Mouse (Mus musculus) cerebellum, adult 2 months (tissue): ENCODE results near the gene Nsmf. TPM values are rescaled to one million over a fixed set of nuclear protein-coding genes. Genes with fewer than 3 reads are reported as not detected.

ENCODE experiments used
- DNase-seq, 2 experiments: peaks; one replicate each; pipeline ENCODE4 v3.0.0; 2021
- H3K27ac ChIP-seq: fragments of 200-500 bp; 2 replicates; pipeline ENCODE4 v1.5.1; 2012; ENCODE audit warnings: low read length, control low read depth, inconsistent platforms; ENCODE audit not compliant: insufficient read depth
- H3K27me3 ChIP-seq: fragments of 200-500 bp; 2 replicates; pipeline ENCODE4 v1.6.1; 2012; ENCODE audit warnings: inconsistent platforms, mild to moderate bottlenecking, low read length, moderate library complexity; ENCODE audit not compliant: control insufficient read depth, insufficient read depth
- H3K4me1 ChIP-seq: fragments of 200-500 bp; 2 replicates; pipeline ENCODE4 v1.6.1; 2011; ENCODE audit warnings: low read length; ENCODE audit not compliant: control insufficient read depth, insufficient read depth
- H3K4me3 ChIP-seq: fragments of 200-500 bp; replicated peaks from 2 replicates; pipeline ENCODE3; 2011; ENCODE audit warnings: mild to moderate bottlenecking, low read depth, low read length, control low read depth; ENCODE audit not compliant: insufficient read depth
- CTCF ChIP-seq: fragments of 200-500 bp; IDR thresholded peaks from 2 replicates; pipeline ENCODE4 v1.5.1; 2011; ENCODE audit warnings: low read depth, mild to moderate bottlenecking, control low read depth, low read length, moderate library complexity, borderline replicate concordance; ENCODE audit not compliant: insufficient read depth
- POLR2A ChIP-seq: fragments of 200-500 bp; IDR thresholded peaks from 2 replicates; pipeline ENCODE4 v1.6.1; 2011; ENCODE audit warnings: low read length, control low read depth, borderline replicate concordance; ENCODE audit not compliant: insufficient read depth
- WGBS: fragments of 180-500 bp; shearing (Covaris S2); methylation state at CpG from one replicate; pipeline ENCODE4 v1.1.7; 2018; 5-methylcytosine and 5-hydroxymethylcytosine counted together
- polyA plus RNA-seq: library from polyadenylated mRNA; depleted of rRNA; stranded (reverse); fragments of >200 nt; gene quantifications from 2 replicates; pipeline ENCODE4 v1.2.3, GENCODE M21; 2012; rRNA removed

Gene Nsmf
- polyA plus RNA-seq, 1 experiment: 244 TPM

DNA sequence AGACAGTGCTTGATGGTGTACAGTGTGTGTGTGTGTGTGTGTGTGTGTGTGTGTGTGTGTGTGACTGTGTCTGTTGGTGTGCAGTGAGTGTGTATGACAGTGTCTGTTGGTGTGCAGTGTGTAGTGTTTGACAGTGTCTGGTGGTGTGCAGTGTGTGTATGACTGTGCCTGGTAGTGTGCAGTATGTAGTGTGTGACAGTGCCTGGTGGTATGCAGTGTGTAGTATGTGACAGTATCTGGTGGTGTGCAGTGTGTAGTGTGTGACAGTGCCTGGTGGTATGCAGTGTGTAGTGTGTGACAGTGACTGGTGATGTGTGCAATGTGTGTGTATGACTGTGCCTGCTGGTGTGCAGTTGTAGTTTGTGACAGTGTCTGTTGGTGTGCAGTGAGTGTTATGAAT, 55.3 kb downstream of the Nsmf start:
- TF ChIP-seq CTCF: no peak
- no peak for TF ChIP-seq POLR2A
- Histone ChIP-seq H3K4me3 (no peak overlapping the region), H3K27me3 (no peaks in the 10 kb centered on the region), H3K4me1 (no peaks in the 10 kb centered on the region), H3K27ac (no peak overlapping the region)
- DNase-seq: no peak

DNA sequence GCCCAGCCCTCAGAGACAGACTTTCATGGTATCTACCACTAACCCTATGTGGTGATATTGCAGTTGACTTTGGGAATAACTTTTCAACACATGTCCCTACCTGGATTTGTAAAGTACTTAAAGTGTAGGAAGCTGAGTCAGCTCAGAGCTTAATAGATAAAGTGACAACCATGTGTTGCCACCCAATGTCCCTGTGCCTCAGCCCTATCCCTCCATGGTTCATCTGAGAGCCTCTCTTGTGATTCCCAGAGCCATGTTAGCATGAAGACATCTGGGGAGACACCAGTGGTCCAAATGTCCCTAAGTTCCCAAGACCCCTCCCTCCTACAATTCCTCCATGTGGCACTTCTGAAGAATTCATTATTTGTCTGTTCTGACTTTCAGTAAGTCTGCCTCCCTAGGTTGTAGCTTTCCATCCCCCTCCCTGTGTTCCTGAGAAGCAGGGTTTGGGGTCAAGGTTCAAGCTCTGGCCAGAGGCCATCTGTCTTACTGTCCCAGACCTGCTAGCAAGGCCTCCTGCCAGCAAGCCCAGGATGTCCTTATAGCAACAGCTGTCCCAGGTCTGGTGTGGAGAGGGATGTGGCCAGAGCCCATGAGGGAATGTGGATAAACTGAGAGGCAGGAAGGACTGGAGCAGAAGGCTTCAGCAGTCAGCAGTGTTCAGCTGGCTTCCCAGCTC, 56.5 kb downstream of the Nsmf start:
- DNase-seq: no peak
- TF ChIP-seq POLR2A (no peak), CTCF (no peak)
- Histone ChIP-seq H3K4me3 (no peak overlapping the region), H3K4me1 (no peaks in the 10 kb centered on the region), H3K27me3 (no peaks in the 10 kb centered on the region), H3K27ac (no peak overlapping the region)

DNA sequence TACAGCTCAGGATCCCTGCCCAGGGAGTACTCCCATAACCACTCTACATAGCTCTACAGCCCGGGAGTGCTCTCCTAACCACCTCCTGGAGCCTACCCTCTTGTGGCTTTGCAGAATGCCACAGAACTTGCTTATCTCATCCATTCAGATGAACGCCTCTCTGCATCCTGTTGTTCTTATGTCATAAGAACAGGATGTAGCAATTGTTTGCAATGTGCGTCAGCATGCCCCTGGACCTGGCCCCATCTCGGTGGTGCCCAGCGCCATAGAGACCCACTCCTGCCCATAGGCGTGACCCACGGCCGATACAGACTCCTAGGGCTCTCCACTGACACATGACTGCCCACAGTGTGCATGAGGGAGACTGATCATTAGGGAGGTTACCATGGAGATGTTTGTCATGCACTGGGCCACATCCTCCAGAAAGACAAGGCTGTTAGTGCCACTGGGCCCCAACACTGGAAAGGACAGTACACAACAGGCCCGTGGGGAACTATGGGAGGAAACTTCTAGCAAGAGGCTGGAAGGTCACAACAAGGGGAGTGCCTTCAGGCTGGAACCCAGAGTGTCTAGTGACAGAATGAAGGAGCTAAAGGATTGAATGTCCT, 57.1 kb downstream of the Nsmf start:
- WGBS: 34% methylated on average over 9 of the region's 9 CpGs
- H3K27ac ChIP-seq: no peak overlapping the region
- H3K4me1 ChIP-seq: no peaks in the 10 kb centered on the region
- DNase-seq: no peak
- no peaks in the 10 kb centered on the region for H3K27me3 ChIP-seq
- H3K4me3 ChIP-seq: no peak overlapping the region
- TF ChIP-seq CTCF (no peak), POLR2A (no peak)

Other genes starting within 250 kb of the Nsmf start
- gene Ehmt1, start 134.7 kb upstream of the Nsmf start, polyA plus RNA-seq: 63.9 and 68.9 TPM in 2 replicates
- 46.7 and 47.2 TPM in 2 replicates for gene Arrdc1, start 119.1 kb upstream of the Nsmf start, polyA plus RNA-seq
- gene Zmynd19, start 104.6 kb upstream of the Nsmf start, polyA plus RNA-seq: 18.2 and 19.5 TPM in 2 replicates
- 34.3 and 39.7 TPM in 2 replicates for gene Dph7, start 92.0 kb upstream of the Nsmf start, polyA plus RNA-seq
- 137 and 140 TPM in 2 replicates for gene Mrpl41, start 79.3 kb upstream of the Nsmf start, polyA plus RNA-seq
- gene Pnpla7, start 78.3 kb upstream of the Nsmf start, polyA plus RNA-seq: 16.0 and 17.8 TPM in 2 replicates
- gene Entpd8, start 25.9 kb downstream of the Nsmf start, polyA plus RNA-seq: not detected in 2 replicates
- gene Noxa1, start 40.8 kb downstream of the Nsmf start, polyA plus RNA-seq: not detected in 2 replicates
- gene Nrarp, start 126.4 kb downstream of the Nsmf start, polyA plus RNA-seq: 7.7 and 9.4 TPM in 2 replicates
- 3.6 and 4.2 TPM in 2 replicates for gene Tor4a, start 142.5 kb downstream of the Nsmf start, polyA plus RNA-seq
- 69.4 and 84.5 TPM in 2 replicates for gene Nelfb, start 157.1 kb downstream of the Nsmf start, polyA plus RNA-seq
- gene Stpg3, start 160.3 kb downstream of the Nsmf start, polyA plus RNA-seq: not detected in 2 replicates
- 0.10 and 0.11 TPM in 2 replicates for gene Fam166a, start 164.4 kb downstream of the Nsmf start, polyA plus RNA-seq
- 647 and 663 TPM in 2 replicates for gene Tubb4b, start 170.3 kb downstream of the Nsmf start, polyA plus RNA-seq
- gene Slc34a3, start 180.0 kb downstream of the Nsmf start, polyA plus RNA-seq: 0.73 and 0.92 TPM in 2 replicates
- not detected in 2 replicates for gene Rnf224, start 182.4 kb downstream of the Nsmf start, polyA plus RNA-seq
- gene Rnf208, start 187.9 kb downstream of the Nsmf start, polyA plus RNA-seq: 423 and 427 TPM in 2 replicates
- 0.76 and 0.80 TPM in 2 replicates for gene Cysrt1, start 188.1 kb downstream of the Nsmf start, polyA plus RNA-seq
- gene AL732309.1, start 192.5 kb downstream of the Nsmf start, polyA plus RNA-seq: 12.5 and 14.1 TPM in 2 replicates
- gene Tmem203, start 201.1 kb downstream of the Nsmf start, polyA plus RNA-seq: 31.9 and 33.4 TPM in 2 replicates
- 91.0 and 96.9 TPM in 2 replicates for gene Tprn, start 208.3 kb downstream of the Nsmf start, polyA plus RNA-seq
- 74.5 and 75.9 TPM in 2 replicates for gene Ssna1, start 218.1 kb downstream of the Nsmf start, polyA plus RNA-seq
- 103 TPM in 2 replicates for gene Anapc2, start 218.1 kb downstream of the Nsmf start, polyA plus RNA-seq
- gene Tmem210, start 233.8 kb downstream of the Nsmf start, polyA plus RNA-seq: not detected in 2 replicates
- 0.20 and 0.21 TPM in 2 replicates for gene Lrrc26, start 235.6 kb downstream of the Nsmf start, polyA plus RNA-seq